Mouse (Mus musculus): ENCODE data around the gene Tmem223. TPM values are rescaled to one million over a fixed set of nuclear protein-coding genes. Genes with fewer than 3 reads are reported as not detected.
A peak's percentile ranks its signal among the peaks of the same experiment; 100 is the strongest.
"Not testable (repeated sequence)": the region's sequence is repeated elsewhere in the genome, so short reads cannot be mapped to it uniquely, and the experiment has no call there.

The Tmem223 gene
- total and polyA plus RNA-seq, 3 experiments = 7.5 to 23.2 TPM; not detected in 1

- H3K9ac ChIP-seq (ENCODE audit: control insufficient read depth, low read depth, low read length, poor library complexity, severe bottlenecking); H3K27me3 ChIP-seq (ENCODE audit: control insufficient read depth in 1 of 2, insufficient read depth in 2 of 2, low read length in 2 of 2); H3K4me1 ChIP-seq (ENCODE audit: control insufficient read depth in 1 of 2, insufficient read depth in 2 of 2, low read length in 2 of 2); H3K9me3 ChIP-seq (replicated peaks; ENCODE audit: insufficient read depth, low read length); H3K4me3 ChIP-seq (ENCODE audit: control insufficient read depth in 1 of 2, insufficient read depth in 1 of 2, low read depth in 2 of 2, low read length in 2 of 2): not testable (repeated sequence)
- H3K27ac ChIP-seq (ENCODE audit: control insufficient read depth, low read depth, low read length) = 0 out of 2 replicates have a peak overlapping the region, but pooled peaks have one; percentile 34
- H3K36me3 ChIP-seq (ENCODE audit: control insufficient read depth in 1 of 2, insufficient read depth in 2 of 2, low read length in 2 of 2) = peaks cover 9 to 22% of the 10 kb centered on the region in 2 experiments
- peak; percentile 65 for TF ChIP-seq CHD2 (IDR thresholded peaks at IDR 0.05; ENCODE audit: low read length)
- 0 out of 2 replicates have a peak, but pooled peaks have one; percentile 28 for TF ChIP-seq MYB (IDR thresholded peaks at IDR 0.05; ENCODE audit: low read depth, low read length)
- TF ChIP-seq SIN3A (IDR thresholded peaks at IDR 0.05; ENCODE audit: low read length) = 0 out of 2 replicates have a peak, but pooled peaks have one; percentile 38
- 0 out of 2 replicates have a peak, but pooled peaks have one; percentile 21 for TF ChIP-seq NELFE (IDR thresholded peaks at IDR 0.05; ENCODE audit: low read depth, low read length)
- peak; percentile 50; the same call in 1 of the 2 replicates for TF ChIP-seq POLR2AphosphoS5 (IDR thresholded peaks at IDR 0.05; ENCODE audit: borderline replicate concordance, low read depth, low read length)
- 0 out of 2 replicates have a peak, but pooled peaks have one; percentile 10 for TF ChIP-seq SMC3 (IDR thresholded peaks at IDR 0.05; ENCODE audit: low read depth, low read length)
- 0 out of 2 replicates have a peak, but pooled peaks have one; percentile 25 for TF ChIP-seq TBP (IDR thresholded peaks at IDR 0.05; ENCODE audit: low read depth, low read length)
- TF ChIP-seq ZMIZ1 (IDR thresholded peaks at IDR 0.05; ENCODE audit: low read depth, low read length) = peak; percentile 72; the same call in 1 of the 2 replicates
- TF ChIP-seq POLR2AphosphoS2 (IDR thresholded peaks at IDR 0.05; ENCODE audit: low read length) = peak; percentile 99
- peak in 1 of 2 experiments; percentile 57; a peak in 2 of 4 replicates for TF ChIP-seq POLR2A (IDR thresholded peaks at IDR 0.05; ENCODE audit: control insufficient read depth in 1 of 2, insufficient read depth in 1 of 2, low read depth in 1 of 2, low read length in 2 of 2, poor library complexity in 1 of 2)
- TF ChIP-seq ZNF384 (IDR thresholded peaks at IDR 0.05; ENCODE audit: low read depth, low read length) = peak; percentile 46; the same call in 1 of the 2 replicates
- TF ChIP-seq BHLHE40 (IDR thresholded peaks at IDR 0.05; ENCODE audit: borderline replicate concordance, low read depth, low read length) = 0 out of 2 replicates have a peak, but pooled peaks have one; percentile 9
- peaks cover 24% of the 10 kb centered on the region for H3K79me2 ChIP-seq (ENCODE audit: control insufficient read depth, insufficient read depth, low read length, poor library complexity)
- DNase-seq (ENCODE audit: low read depth, low spot score) = peak; percentile 79
Observed at GRCm38 (mm10) chr19:8728335-8729099, 42.3 kb upstream of the Tmem223 start.

DNA sequence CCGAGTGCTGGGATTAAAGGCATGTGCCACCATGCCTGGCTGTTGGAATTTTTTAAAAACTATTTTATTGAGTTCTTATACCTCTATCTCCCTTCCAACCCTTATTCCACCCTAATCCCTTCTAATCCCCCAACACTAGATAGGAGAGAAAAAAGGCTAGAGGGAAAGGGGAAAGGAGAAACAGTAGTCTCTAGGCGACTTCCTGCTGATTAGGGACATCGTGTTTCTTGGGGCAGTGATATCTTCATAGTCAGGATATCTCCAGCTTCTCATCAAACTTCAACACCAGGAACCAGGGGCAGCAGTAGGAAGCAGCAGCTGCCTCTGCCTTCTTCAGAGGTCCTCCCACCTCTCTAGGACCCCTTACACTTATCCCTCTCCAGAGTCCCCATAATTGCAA lies 36.5 kb upstream of the Tmem223 start:
- H3K4me3 ChIP-seq (ENCODE audit: control insufficient read depth in 1 of 2, insufficient read depth in 1 of 2, low read depth in 2 of 2, low read length in 2 of 2) = no peak overlapping the region
- no peaks in the 10 kb centered on the region for H3K9me3 ChIP-seq (replicated peaks; ENCODE audit: insufficient read depth, low read length)
- H3K4me1 ChIP-seq (ENCODE audit: control insufficient read depth in 1 of 2, insufficient read depth in 2 of 2, low read length in 2 of 2) = peaks cover 7 to 12% of the 10 kb centered on the region in 2 experiments
- peaks cover 19% of the 10 kb centered on the region for H3K79me2 ChIP-seq (ENCODE audit: control insufficient read depth, insufficient read depth, low read length, poor library complexity)
- H3K9ac ChIP-seq (ENCODE audit: control insufficient read depth, low read depth, low read length, poor library complexity, severe bottlenecking) = no peak overlapping the region
- H3K36me3 ChIP-seq (ENCODE audit: control insufficient read depth in 1 of 2, insufficient read depth in 2 of 2, low read length in 2 of 2) = peaks cover 5 to 16% of the 10 kb centered on the region in 2 experiments
- no peaks in the 10 kb centered on the region for H3K27me3 ChIP-seq (ENCODE audit: control insufficient read depth in 1 of 2, insufficient read depth in 2 of 2, low read length in 2 of 2)
- no peak overlapping the region for H3K27ac ChIP-seq (ENCODE audit: control insufficient read depth, low read depth, low read length)
- DNase-seq (ENCODE audit: low read depth, low spot score) = peak; percentile 50
- TF ChIP-seq BHLHE40 (IDR thresholded peaks at IDR 0.05; ENCODE audit: borderline replicate concordance, low read depth, low read length) (no peak), MXI1 (IDR thresholded peaks at IDR 0.05; ENCODE audit: low read depth, low read length) (peak; percentile 33; the same call in 1 of the 2 replicates), NELFE (IDR thresholded peaks at IDR 0.05; ENCODE audit: low read depth, low read length) (no peak), TCF12 (IDR thresholded peaks at IDR 0.05; ENCODE audit: low read depth, low read length) (peak; percentile 36; the same call in 1 of the 2 replicates), SIN3A (IDR thresholded peaks at IDR 0.05; ENCODE audit: low read length) (0 out of 2 replicates have a peak, but pooled peaks have one; percentile 42), HCFC1 (IDR thresholded peaks at IDR 0.05; ENCODE audit: low read depth, low read length) (no peak), CTCF (IDR thresholded peaks at IDR 0.05 in 2 of 3, conservative IDR thresholded peaks at IDR 0.05 in 1 of 3; ENCODE audit: control insufficient read depth in 1 of 3, insufficient read depth in 1 of 3, low read depth in 2 of 3, low read length in 3 of 3, poor library complexity in 1 of 3, severe bottlenecking in 1 of 3) (no peak), TBP (IDR thresholded peaks at IDR 0.05; ENCODE audit: low read depth, low read length) (no peak), GATA1 (IDR thresholded peaks at IDR 0.05; ENCODE audit: low read depth, low read length) (peak; percentile 70), USF1 (IDR thresholded peaks at IDR 0.05; ENCODE audit: low read depth, low read length) (no peak), E2F4 (IDR thresholded peaks at IDR 0.05; ENCODE audit: borderline replicate concordance, low read depth, low read length) (no peak), ELF1 (IDR thresholded peaks at IDR 0.05; ENCODE audit: low read depth, low read length) (0 out of 2 replicates have a peak, but pooled peaks have one; percentile 44), TAL1 (IDR thresholded peaks at IDR 0.05; ENCODE audit: low read length) (peak; percentile 48), POLR2AphosphoS2 (IDR thresholded peaks at IDR 0.05; ENCODE audit: low read length) (no peak), POLR2A (IDR thresholded peaks at IDR 0.05; ENCODE audit: control insufficient read depth in 1 of 2, insufficient read depth in 1 of 2, low read depth in 1 of 2, low read length in 2 of 2, poor library complexity in 1 of 2) (no peak), MAFK (IDR thresholded peaks at IDR 0.05; ENCODE audit: borderline replicate concordance, low read depth, low read length) (no peak), ZMIZ1 (IDR thresholded peaks at IDR 0.05; ENCODE audit: low read depth, low read length) (no peak), GABPA (IDR thresholded peaks at IDR 0.05; ENCODE audit: low read depth, low read length) (no peak), ZKSCAN1 (IDR thresholded peaks at IDR 0.05; ENCODE audit: low read depth, low read length) (no peak), JUND (IDR thresholded peaks at IDR 0.05; ENCODE audit: low read depth, low read length) (no peak), EP300 (IDR thresholded peaks at IDR 0.05; ENCODE audit: low read depth in 1 of 2, low read length in 2 of 2) (peak; percentile 59 to 60; a peak in 3 of 4 replicates), MAX (IDR thresholded peaks at IDR 0.05; ENCODE audit: low read length) (peak; percentile 23; the same call in 1 of the 2 replicates), ZNF384 (IDR thresholded peaks at IDR 0.05; ENCODE audit: low read depth, low read length) (no peak), MYB (IDR thresholded peaks at IDR 0.05; ENCODE audit: low read depth, low read length) (no peak), SMC3 (IDR thresholded peaks at IDR 0.05; ENCODE audit: low read depth, low read length) (no peak)

Measured in MEL (cell line).